In the genomic region with DNA sequence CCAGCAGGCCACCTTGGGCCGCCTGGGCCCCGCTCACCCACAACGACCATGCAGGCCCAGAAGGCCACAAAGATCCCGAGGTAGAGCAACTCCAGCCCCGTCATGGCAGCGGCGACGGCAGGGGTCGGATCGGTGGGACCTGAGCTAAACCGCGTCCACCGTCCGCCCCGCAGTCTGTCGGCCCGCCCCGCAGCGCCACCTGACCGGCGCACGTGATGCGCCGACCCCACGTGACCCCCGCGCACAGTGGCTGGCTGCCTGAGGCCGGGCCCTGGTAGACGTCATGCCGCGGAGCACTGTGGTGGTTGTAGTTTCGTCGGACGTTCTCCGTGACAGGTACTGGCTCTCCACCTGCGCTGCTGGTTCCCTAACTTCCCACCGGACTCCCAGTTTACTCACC, we compare ENCODE assay signal across 8 mouse cellular contexts. TPM values are rescaled to one million over a fixed set of nuclear protein-coding genes. Genes with fewer than 3 reads are reported as not detected.
DNase-seq lines count a peak whose midpoint lies in the region; ATAC-seq and TF ChIP-seq lines count a peak whose summit lies in the region.

A gene (minus strand): TSS at position 201 of the 400 bp plus-strand sequence.

- peaks cover 32% of the 10 kb centered on the region for H3K36me3 ChIP-seq in ES-E14 (ENCODE audit: control insufficient read depth, insufficient read depth, low read length, poor library complexity, severe bottlenecking)
- H3K36me3 ChIP-seq in forebrain, embryonic 15.5 days = peaks cover 26% of the 10 kb centered on the region

- DNase-seq in ES-E14 (ENCODE audit: low read depth, low spot score) = peak; percentile 84
- DNase-seq in cerebellum, adult 11-12 months = peak; percentile 95
- peak; percentile 89 for DNase-seq in heart, postnatal 25 days (ENCODE audit: low spot score)
- peak; percentile 93 to 96 for DNase-seq in layer of hippocampus, adult 18-20 months (ENCODE audit: low spot score in 2 of 2)
- DNase-seq in lung, adult 2 months = peak; percentile 93
- DNase-seq in thymus, adult 18-20 months = peak; percentile 86 to 91

- TF ChIP-seq POLR2A in lung, adult 2 months (IDR thresholded peaks at IDR 0.05; ENCODE audit: borderline replicate concordance, extremely low read depth, low read depth, low read length) = peak; percentile 93

- intact Hi-C loops in heart, postnatal 25 days (cut with DNase I) = no loop called here

- TF ChIP-seq CTCF in lung, adult 2 months (IDR thresholded peaks at IDR 0.05; ENCODE audit: insufficient read depth, low read length) = no peak

- in situ Hi-C loops in ES-E14 (cut with MboI; ENCODE audit: low sequenced_read_pairs in 2 of 2, unreplicated experiment in 2 of 2) = no loop called here

- WGBS in forebrain, embryonic 15.5 days = under 1% methylated on average over 37 of the region's 37 CpGs
- under 1% methylated on average over 37 of the region's 37 CpGs for WGBS in lung, adult 2 months

- H3K4me3 ChIP-seq in ES-E14 (ENCODE audit: insufficient read depth in 1 of 2, low read depth in 1 of 2, low read length in 2 of 2, poor library complexity in 1 of 2, severe bottlenecking in 1 of 2) = peak within 1 kb of the TSS; percentile 79 to 80
- H3K4me3 ChIP-seq in forebrain, embryonic 15.5 days = peak within 1 kb of the TSS; percentile 97
- peak within 1 kb of the TSS; percentile 93 for H3K4me3 ChIP-seq in lung, adult 2 months (replicated peaks; ENCODE audit: extremely low read depth, low read depth, low read length)

- peak within 1 kb of the TSS; percentile 83 for H3K9ac ChIP-seq in ES-E14 (ENCODE audit: insufficient read depth, low read depth, low read length, poor library complexity, severe bottlenecking)
- peak within 1 kb of the TSS; percentile 98 for H3K9ac ChIP-seq in forebrain, embryonic 15.5 days (replicated peaks)

- ATAC-seq in forebrain, embryonic 15.5 days (replicated peaks) = peak; percentile 83
- ATAC-seq in neutrophil, adult 5-6 weeks (ENCODE audit: extremely low read depth, insufficient number of reproducible peaks, low FRiP score, poor library complexity, severe bottlenecking) = peak; percentile 71

- H3K9me3 ChIP-seq in ES-E14 (ENCODE audit: control insufficient read depth, insufficient read depth, low read depth, low read length) = no peaks in the 10 kb centered on the region
- H3K9me3 ChIP-seq in forebrain, embryonic 15.5 days = no peaks in the 10 kb centered on the region

- H3K27me3 ChIP-seq in forebrain, embryonic 15.5 days = no peaks in the 10 kb centered on the region

- H3K27ac ChIP-seq in ES-E14 (ENCODE audit: insufficient read depth, low read depth, low read length, poor library complexity, severe bottlenecking) = no peak within 1 kb of the TSS
- peak within 1 kb of the TSS; percentile 65 for H3K27ac ChIP-seq in forebrain, embryonic 15.5 days (replicated peaks)

- H3K4me1 ChIP-seq in ES-E14 (ENCODE audit: control insufficient read depth in 2 of 2, insufficient read depth in 2 of 2, low read length in 2 of 2, poor library complexity in 1 of 2) = peaks cover 2 to 12% of the 10 kb centered on the region in 2 experiments; a peak in 2 of 4 replicates
- H3K4me1 ChIP-seq in forebrain, embryonic 15.5 days = peaks cover 50% of the 10 kb centered on the region
- peaks cover 9% of the 10 kb centered on the region for H3K4me1 ChIP-seq in lung, adult 2 months (ENCODE audit: control insufficient read depth, insufficient read depth, low read length)

- H3K4me2 ChIP-seq in forebrain, embryonic 15.5 days (replicated peaks) = peak within 1 kb of the TSS; percentile 91

TF ChIP-seq in ES-E14, 5 proteins besides CTCF, POLR2A, EP300 and RAD21:
- TF ChIP-seq ZC3H11A (IDR thresholded peaks at IDR 0.05; ENCODE audit: borderline replicate concordance, low read depth, low read length) (no peak), MAFK (IDR thresholded peaks at IDR 0.05; ENCODE audit: insufficient read depth, low read depth, low read length) (no peak), CHD2 (IDR thresholded peaks at IDR 0.05; ENCODE audit: low read depth, low read length) (no peak), HCFC1 (IDR thresholded peaks at IDR 0.05; ENCODE audit: borderline replicate concordance, insufficient read depth, low read length) (peak; percentile 95)

RNA-seq across cellular contexts. Expression of the gene that starts here (rescaled TPM):
- total RNA-seq in ES-E14 (2012; rRNA removed) = 267 and 398 TPM in 2 replicates
- 460 and 461 TPM in 2 replicates for polyA plus RNA-seq in forebrain, embryonic 15.5 days (2015; fragmentation: Nextera tagmentation; extraction: Ambion mirVana)
- 100 to 1,000 TPM; 111 to 127 TPM for total RNA-seq in heart, postnatal 25 days (2021)
- 100 to 1,000 TPM; 398 to 399 TPM for total RNA-seq in layer of hippocampus, adult 18-20 months (2021)
- polyA plus RNA-seq in lung, adult 2 months (2012; rRNA removed) = 452 and 484 TPM in 2 replicates
- 136 and 175 TPM in 2 replicates for total RNA-seq in neutrophil, adult 5-6 weeks (2017)
